Mouse (Mus musculus): Measurements from ENCODE around the gene Abhd12.
A peak's percentile ranks its signal among the peaks of the same experiment; 100 is the strongest.
"Not testable (repeated sequence)": the region's sequence is repeated elsewhere in the genome, so short reads cannot be mapped to it uniquely, and the experiment has no call there.

Abhd12 gene

DNA sequence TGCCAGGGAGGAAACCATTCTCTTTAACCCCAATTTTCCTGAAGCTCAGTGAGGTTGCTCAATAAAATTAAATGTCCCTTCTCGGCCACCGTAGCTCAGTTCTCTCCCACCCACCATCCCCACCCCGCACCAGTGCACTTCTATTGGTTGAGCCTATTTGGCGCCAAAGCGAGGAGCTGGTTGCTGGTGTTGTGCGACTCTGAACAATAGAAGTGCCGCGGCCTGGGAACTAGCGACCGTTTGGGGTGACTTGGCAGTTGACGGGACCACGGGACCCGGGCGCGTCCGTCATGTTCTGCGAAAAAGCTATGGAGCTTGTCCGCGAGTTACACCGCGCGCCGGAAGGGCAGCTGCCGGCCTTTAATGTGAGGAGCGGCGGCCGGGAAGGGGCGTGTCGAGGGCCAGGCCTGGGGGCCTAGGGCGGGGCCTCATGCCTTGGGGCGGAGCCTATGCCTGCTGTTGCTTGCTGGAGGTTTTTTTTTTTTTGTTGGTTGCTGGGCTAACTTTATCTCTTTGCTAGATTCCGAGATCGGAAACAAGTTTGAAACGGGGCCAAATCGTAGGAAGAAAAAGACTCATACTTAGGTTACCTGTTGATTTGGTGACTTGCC lies 5.0 kb upstream of the Abhd12 start:
- DNase-seq: peak; percentile 91 to 92

DNA sequence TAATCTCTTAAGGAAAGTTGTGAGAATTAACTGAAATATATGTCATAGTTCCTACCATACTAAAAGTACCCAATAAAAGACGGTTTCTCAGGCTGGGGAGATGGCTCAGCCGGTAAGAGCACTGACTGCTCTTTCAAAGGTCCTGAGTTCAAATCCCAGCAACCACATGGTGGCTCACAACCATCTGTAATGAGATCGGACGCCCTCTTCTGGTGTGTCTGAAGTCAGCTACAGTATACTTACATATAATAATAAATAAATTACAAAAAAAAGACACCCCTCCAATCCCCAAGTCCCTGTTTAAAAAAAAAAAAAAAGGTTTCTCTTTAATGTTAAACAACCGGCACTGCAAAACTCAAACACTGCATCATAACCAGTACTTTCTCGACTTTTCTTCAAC lies 4.3 kb upstream of the Abhd12 start:
- not testable (repeated sequence) for DNase-seq

DNA sequence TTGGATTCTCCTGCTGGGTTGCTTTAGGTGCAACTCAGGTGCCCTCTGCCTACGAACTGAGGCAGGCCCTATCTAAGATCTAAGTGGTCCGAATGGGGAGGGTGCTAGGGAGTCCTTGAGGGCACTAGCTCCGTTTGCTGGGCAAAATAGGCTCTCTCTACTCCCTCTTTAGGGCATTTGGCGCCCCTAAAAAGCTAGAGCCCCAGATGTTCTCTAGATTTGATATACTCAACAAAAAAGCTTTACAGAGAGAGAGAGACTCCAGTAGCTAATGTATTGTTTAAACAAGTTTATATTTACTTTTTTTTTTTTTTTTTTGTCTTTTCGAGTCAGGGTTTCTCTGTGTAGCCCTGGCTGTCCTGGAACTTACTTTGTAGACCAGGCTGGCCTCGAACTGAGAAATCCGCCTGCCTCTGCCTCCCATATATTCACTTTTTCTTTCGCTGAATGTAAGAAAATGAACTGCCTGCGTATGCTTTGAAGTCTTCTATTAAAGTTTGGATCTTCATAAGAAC lies 452 bp upstream of the Abhd12 start, which contains the start of gene Gins1:
Gene Gins1 (plus strand): TSS at position 465 of the 515 bp plus-strand sequence.
- DNase-seq: no peak

DNA sequence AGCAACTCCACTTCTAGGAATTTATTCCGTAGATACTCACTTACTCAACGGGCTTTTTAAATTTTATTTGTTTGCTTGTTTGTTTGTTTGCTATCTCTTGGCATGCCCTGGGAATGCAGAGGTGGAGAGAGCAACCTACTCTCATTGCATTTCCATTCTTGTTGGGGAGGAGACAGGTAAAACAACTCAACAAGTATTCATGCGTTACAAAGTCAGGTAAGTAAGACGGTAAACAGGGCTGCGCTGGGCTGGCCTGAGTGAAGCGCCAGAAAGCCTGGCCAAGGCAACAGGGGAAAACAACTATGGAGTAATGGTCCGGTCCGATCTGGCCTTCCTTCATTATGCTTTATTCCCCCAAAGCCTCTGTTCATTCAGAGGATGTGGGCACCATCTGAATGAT lies 2.2 kb downstream of the Abhd12 start:
- no peak for DNase-seq

DNA sequence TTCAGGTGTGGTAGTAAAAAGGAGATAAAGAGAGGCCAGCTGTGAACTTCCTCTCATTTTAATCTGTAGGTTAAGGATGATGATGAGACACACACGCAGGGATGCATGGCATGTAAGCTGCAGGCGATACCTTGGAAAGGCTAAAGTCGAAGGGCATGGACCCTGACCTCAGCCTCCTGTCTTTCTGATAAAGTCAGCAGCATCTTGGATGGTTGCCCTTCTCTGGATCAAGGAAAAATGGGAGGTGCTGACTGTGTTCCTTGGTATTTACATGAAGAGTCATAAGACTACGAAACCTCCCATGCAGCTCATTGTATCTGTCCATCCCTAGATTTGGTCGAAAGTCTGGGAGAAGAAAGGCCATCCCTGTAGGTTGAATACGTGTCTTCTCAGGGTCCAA lies 4.2 kb downstream of the Abhd12 start:
- no peak for DNase-seq

DNA sequence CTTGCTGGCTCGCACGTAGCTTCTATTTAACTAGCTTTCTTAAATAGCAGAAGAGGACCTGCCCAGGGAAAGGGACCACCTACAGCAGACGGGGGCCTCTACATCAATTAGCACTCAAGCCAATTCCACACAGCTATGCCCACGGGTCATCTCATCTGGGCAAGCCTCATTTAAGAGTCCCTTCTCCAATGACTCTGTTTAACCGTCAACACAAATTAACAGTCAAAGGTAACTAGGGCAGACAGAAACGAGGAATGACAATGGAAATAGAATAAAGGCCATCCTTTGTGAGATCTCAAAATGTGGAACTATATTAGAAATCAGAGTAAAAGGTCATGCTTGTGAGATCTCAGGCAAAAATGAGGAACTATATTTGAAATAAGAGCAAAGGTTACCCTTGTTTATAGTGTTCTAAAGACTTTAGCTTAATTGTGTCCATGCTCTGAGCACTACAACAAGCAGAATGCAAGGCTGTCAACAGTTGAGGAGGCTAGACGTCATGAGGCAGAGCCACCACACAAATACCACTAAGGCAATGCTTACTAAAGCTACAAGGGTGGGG lies 8.8 kb downstream of the Abhd12 start:
- no peak for DNase-seq

DNA sequence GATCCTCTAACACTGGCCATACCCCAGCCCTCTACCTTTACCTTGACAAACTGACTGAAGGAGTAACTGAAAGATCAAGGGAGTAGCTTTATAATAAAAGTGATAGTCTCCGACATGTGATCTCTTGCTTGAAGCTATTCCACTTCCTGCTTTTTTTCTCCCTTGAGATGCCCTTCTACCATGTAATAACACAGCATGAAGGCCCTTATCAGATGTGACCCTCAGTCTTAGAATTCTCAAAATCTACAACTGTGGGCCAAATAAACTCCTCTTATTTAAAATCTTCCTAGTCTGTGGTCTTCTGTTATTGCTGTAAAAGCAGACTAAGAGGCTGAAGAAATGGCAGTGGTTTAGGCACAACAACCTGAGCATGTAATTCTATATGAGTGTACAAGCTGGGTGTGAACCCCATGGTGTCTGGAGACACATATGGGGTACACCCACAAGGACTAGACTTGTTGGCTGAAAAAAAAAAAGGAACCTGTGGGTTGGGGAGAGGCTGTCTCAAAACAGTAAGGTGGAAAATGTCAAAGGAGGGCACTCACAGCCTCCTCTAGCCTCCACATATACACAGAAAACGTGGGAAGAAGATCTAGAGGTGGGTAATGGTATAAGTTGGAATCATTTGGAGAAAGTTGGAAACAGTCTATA lies 9.8 kb downstream of the Abhd12 start:
- DNase-seq: no peak

DNA sequence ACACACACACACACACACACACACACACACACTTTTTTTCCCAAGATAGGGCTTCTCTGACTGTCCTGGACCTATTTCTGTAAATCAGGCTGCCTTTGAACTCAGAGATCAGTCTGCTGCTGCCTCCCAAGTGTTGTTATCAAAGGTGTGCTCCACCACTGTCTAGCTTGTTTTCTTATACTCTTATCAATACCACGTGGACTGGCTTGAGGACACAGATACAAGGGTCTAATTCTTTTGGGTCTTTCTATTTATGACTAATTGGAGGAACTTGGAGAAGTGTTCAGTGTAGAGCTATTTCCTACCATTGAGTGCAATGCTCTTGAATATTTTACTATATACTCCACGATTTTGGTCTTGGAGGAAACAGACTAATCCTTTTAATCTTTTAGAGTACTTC lies 17.2 kb downstream of the Abhd12 start:
- DNase-seq: no peak

DNA sequence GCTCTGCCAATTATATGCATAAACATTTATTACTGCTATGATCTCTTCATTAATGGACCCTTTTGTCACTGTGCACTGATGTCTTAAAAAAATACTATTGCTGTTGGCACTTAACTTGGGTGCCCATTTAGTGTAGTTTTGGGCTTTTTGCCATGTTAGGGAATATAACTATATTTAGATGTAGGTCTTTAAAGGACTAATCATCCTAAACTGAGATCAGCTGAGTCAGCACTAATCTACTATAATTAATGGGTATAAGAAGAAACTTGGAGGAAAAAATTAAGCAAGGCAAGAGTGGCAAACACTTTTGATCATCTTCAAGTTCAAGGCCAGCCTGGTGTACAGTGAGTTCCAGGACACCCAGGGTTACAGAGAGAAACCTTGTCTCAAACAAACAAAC lies 18.2 kb downstream of the Abhd12 start:
- no peak for DNase-seq

DNA sequence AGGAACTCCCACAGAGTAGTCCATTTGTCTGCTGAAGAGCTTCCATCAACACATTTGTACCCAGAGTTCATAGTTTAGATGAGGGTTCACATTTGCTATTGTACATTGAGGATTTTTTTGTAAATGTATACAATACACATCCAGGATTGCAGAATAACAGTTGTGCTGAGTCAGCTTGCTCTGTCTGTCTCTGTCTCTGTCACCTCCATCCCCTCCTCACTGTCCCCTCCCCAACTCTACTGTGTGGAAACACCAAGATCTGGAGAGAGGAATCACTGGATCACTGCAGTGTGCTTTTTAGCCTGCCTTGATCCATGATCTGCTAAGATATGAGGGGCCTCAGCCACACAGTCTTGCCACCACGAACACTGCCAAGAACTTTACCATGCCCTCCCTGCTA lies 18.7 kb downstream of the Abhd12 start:
- no peak for DNase-seq

DNA sequence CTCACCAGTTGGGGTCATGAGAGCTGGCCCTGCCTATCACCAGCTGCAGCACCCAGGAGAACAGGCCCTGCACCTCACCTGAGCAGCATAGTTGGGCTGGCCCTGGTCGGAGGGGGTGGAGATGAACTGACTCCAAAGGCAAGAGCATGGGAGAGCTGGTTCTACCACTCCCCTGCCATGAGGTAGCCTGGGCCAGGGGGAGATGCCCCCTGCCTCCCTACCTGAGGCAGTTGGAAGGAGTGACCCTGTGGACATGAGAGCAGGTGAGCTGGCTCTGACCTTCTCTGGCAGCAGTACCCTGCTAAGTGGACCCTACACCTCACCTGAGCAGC lies 19.8 kb downstream of the Abhd12 start:
- no peak for DNase-seq

DNA sequence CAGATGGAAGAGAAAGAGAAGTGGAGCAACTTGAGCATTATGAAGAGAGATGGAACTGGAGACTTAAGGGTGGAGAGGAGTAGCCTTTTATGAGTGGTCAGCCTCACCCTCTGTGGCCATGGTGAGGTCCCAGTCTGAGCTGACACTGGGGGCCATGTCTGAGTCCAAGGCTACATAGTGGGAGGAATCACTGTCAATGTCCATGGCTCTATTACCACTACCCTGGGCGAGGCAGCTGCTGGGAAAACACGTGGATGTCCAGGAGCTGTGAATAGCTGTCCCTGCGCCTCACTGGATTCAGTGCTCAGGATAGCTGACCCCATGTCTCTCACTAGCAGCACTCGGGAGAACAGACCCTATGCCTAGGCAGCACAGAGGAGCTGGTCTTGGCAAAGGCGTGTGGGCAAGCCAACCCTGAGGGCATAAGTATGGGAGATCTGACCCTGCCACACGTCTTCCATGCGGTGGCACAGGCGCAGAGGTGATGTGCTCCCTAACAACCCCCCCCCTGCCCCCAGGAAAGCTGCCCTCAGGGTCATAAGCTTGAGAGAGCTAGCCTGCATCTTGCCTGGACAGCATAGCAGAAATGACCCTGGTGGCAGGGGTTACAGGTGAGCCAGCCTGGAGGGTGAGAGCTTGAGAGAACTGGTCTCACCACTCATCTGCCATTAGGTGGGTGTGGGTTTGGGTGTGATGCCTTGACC lies 20.3 kb downstream of the Abhd12 start:
- no peak for DNase-seq

DNA sequence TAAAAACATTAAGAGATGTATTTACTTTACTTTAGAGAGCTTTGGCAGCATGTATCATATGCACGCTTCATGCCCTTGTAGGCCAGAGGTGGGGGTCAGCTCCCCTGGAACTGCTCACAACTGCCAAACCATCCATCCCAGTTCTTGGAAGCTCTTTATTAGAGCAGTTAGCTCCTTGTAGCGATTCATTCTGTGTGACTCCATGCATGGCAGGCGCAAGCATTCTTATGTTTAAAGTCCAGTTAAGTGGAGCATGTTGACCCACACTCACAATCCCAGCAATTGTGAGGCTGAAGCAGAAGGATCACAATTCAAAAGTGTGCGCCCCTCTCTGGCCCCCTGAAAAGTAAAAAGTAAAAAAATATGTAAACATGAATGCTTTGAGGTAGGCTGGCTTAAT lies 27.0 kb downstream of the Abhd12 start:
- no peak for DNase-seq

DNA sequence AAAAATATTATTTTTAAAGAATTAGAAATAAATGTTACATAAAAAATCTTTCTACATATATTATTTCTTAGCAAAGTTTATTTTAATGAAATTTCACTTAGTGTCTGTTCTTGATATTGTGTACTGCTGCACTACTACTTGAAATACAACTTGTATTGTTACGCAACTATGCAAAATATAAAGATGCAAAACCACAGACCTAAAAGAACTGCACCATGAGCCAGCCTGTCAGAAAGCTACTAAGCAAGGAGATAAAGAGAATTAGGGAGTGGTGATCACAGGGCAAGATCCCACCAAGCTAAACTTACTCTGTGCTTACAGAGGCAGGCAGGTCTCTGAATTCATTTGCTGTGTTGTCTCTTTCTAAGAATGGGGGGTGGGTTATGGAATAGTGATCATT lies 29.3 kb downstream of the Abhd12 start:
- no peak for DNase-seq

DNA sequence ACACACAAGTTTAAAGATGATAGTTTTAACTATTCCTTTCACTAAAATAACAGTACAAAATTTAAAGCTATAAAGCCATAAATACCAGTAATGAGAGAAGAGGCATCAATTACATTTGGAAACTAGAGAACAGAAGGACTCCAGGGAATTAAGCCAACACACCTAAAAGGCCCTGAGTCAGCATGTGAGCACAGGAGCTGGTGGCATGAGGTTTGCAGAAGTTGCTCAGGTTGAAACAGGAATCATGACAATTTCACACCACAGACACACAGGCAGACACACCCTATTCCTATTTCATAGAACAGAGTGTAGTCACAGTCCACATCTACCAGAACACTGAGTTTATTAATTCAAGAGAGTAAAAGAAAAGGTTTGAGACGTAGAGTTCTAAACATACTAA lies 30.0 kb downstream of the Abhd12 start:
- DNase-seq: no peak

DNA sequence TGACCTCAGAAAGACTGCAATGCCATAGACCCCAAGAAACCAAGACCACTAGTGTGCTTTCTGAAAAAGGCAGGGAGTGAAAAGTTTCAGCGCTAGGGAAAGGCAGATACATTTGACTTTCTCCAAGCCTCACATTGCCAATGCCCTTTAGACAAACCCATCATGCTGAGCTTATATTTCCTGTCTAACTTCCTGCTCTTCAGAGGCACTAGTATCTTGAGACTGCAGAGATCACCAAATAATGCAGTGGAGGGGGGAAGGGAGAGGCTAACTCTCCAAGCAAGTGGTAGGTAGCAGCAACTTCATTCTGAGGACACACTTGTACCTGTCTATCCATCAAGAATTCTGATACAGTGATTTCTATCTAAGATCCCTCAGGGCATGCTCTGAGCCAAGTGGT lies 35.1 kb downstream of the Abhd12 start:
- no peak for DNase-seq

DNA sequence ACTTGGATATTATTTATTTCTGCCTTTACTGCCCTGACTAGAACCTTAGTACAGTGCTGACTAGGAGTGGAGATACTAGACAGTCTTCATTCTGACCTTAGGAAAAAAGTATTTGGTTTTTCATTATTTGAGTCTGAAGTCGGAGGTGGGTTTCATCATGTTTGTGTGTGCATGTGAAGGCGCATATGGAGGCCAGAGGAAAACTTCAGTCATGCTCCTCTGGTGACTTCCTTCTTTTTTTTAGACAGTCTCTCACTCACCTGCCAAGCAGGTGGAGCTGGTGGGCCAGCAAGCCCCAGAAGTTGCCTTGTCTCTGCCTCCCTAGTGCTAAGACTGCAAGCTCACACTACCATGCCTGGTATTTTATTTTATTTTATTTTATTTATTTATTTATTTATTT lies 37.5 kb downstream of the Abhd12 start:
- no peak for DNase-seq

DNA sequence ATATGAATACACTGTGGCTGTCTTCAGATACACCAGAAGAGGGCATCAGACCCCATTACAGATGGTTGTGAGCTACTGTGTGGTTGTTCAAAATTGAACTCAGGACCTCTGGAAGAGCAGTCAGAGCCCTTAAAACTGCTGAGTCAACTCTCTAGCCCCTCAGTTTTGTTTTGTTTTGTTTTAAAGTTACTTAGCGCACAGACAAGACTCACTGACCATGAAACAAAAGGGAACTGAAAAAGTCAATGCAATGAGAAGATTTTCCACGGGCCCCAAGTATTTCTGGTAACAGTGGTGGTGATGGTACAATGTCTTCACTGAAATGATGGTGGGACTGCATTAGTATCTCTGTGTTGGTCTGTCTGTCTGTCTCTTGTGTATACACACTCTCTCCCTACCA lies 43.4 kb downstream of the Abhd12 start:
- no peak for DNase-seq

DNA sequence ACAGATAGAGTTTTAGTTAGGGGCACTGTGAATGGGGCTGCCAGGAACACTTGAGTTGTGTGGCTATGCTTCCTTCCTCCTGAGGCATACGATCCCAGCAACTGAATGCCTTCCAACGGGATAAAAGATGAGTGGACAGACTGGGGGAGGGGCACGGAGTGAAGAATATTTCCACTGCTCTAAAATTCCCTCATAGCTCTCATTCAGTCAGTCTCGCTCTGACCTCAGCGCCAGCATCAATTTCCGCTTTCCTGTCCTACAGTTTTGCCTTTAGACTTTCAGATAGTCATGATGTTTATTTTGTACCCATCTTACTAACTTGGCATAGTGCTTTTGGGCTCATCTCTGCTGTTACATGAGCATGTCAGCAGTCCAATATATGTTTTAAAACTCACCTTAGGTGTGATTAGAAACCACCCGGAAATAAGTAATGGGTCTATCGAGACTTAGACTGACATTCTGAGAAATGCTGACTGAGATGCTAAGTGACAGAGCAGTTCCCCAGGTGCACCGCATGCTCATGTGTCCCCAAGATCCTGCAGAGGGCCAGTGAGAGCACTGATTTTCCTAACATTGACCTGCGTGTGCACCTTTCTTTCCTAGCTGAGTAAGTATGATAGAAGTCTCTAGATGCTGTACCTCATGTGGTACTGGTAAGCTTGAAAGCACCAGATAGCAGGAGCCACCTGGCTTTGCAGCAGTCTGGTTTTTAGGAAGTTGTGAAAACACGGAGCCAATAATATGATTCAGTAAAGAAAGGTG lies 44.7 kb downstream of the Abhd12 start:
- no peak for DNase-seq

DNA sequence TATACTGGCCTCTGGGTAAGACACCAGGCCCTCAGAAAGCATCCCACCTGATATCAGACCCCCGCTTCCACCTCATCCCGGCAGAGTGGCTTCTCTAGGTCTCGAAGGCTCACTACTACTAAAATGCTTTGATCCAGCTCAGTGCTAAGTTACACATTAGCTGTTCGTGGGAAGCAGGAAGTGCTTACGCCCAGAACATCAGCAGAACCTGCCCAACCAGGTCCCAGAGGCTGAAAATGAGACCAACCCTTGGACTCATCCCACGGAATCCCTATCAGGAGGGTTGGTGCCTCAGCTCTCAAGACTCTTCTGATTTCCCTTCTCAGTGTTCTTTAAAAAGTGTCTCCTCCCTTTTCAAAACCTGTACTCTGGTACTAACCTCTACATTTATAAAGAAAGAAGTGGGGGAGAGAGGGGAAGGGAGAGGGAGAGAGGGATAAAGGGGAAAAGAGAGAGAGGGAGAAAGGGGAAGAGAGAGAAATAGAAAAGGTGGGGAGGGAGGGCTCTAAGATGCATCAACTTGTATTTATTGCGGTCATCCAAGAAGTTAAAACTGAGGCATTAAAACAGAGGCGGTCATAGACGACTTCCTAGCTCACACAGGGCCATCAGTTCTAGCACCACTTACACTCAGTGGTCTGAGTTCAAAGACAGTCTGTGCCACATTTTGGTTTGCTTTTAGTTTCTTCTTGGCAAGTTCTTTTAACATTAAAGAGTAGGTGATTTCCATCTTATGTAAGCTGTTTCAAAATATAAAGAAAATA lies 45.6 kb downstream of the Abhd12 start:
- no peak for DNase-seq

DNA sequence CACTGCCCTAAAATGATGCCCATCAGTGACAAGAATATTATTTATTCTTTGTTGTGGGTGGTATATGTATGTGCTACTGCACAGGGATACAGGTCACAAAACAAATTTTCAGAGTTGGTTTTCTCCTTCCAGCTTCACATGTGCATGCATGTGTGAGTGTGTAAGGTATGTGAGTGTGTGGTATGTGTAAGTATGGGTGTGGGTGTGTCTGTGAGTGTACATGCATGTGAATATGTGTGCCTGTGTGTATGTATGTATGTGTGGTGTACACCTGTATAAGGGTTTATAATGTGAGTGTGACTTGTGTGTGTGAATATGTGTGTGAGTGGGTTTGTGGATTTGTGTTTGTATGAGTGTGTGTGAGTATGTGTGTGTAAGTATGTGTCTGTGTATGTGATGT lies 49.4 kb downstream of the Abhd12 start:
- no peak for DNase-seq

DNA sequence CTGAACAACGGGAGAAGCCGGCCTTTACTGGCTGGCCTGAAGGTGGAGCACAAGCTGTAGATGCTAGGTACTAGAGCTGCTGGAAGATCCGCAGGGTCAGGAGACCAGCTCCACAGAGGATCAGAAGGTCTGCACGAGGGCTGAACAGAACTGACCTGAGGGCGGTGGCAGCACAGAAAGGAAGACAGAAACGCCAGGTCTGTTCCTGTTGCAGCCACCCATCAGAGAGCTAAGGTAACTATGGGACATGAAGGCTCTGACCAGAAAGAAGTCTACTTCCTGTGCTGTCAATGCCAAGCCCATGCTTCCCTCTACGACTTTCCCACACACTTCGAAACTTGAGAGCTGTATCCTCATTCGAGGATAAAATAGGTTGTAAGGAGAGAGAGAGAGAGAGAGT lies 53.3 kb downstream of the Abhd12 start:
- DNase-seq: no peak
